Mouse (Mus musculus) midbrain, embryonic 16.5 days (tissue): ENCODE data around the gene Cd81. TPM values are rescaled to one million over a fixed set of nuclear protein-coding genes. Genes with fewer than 3 reads are reported as not detected.

Experiments
- ATAC-seq: fragments of 200-750 bp; cut with Nextera tagmentation; 2 replicates; pipeline ENCODE4 v1.8.0; 2017; ENCODE audit warnings: moderate TSS enrichment
- H3K27ac ChIP-seq: fragments of 300-500 bp; sonication (generic); 2 replicates; pipeline ENCODE4 v1.5.1; 2014; ENCODE audit warnings: mild to moderate bottlenecking, low read length, mixed read lengths
- H3K27me3 ChIP-seq: fragments of 300-500 bp; sonication (generic); 2 replicates; pipeline ENCODE4 v1.6.1; 2014; ENCODE audit warnings: low read depth, low read length, mixed read lengths; ENCODE audit not compliant: control insufficient read depth, insufficient read depth
- H3K36me3 ChIP-seq: fragments of 300-500 bp; sonication (generic); 2 replicates; pipeline ENCODE4 v1.6.1; 2014; ENCODE audit warnings: mild to moderate bottlenecking, low read length, moderate library complexity, mixed read lengths; ENCODE audit not compliant: control insufficient read depth, insufficient read depth
- H3K4me1 ChIP-seq: fragments of 300-500 bp; sonication (generic); 2 replicates; pipeline ENCODE4 v1.6.1; 2014; ENCODE audit warnings: mild to moderate bottlenecking, low read length, mixed read lengths; ENCODE audit not compliant: control insufficient read depth, insufficient read depth
- H3K4me2 ChIP-seq: fragments of 300-500 bp; sonication (generic); 2 replicates; pipeline ENCODE4 v1.6.1; 2014; ENCODE audit warnings: mild to moderate bottlenecking, low read length, mixed read lengths
- H3K4me3 ChIP-seq: fragments of 300-500 bp; sonication (generic); 2 replicates; pipeline ENCODE4 v1.5.1; 2014; ENCODE audit warnings: low read depth, mild to moderate bottlenecking, low read length, moderate library complexity, mixed read lengths
- H3K9ac ChIP-seq: fragments of 300-500 bp; sonication (generic); 2 replicates; pipeline ENCODE4 v1.6.1; 2014; ENCODE audit warnings: low read depth, low read length, mixed read lengths
- H3K9me3 ChIP-seq: fragments of 300-500 bp; sonication (generic); replicated peaks from 2 replicates; pipeline ENCODE4 v1.6.1; 2014; ENCODE audit warnings: mild to moderate bottlenecking, low read length, mixed read lengths; ENCODE audit not compliant: control insufficient read depth, poor library complexity, severe bottlenecking
- WGBS: fragments of 180-500 bp; shearing (Covaris S2); extraction: QIAGEN DNeasy Blood & Tissue Kit; methylation state at CpG from one replicate; pipeline ENCODE4 v1.1.7; 2014; 5-methylcytosine and 5-hydroxymethylcytosine counted together
- polyA plus RNA-seq: library from polyadenylated mRNA; unstranded; fragments of >200 nt; fragmentation: Nextera tagmentation; extraction: Ambion mirVana; gene quantifications from 2 replicates; pipeline ENCODE4 v1.2.1, GENCODE M21; 2015

The Cd81 gene
- polyA plus RNA-seq, 1 experiment from 2014 or later, result 411 TPM

DNA sequence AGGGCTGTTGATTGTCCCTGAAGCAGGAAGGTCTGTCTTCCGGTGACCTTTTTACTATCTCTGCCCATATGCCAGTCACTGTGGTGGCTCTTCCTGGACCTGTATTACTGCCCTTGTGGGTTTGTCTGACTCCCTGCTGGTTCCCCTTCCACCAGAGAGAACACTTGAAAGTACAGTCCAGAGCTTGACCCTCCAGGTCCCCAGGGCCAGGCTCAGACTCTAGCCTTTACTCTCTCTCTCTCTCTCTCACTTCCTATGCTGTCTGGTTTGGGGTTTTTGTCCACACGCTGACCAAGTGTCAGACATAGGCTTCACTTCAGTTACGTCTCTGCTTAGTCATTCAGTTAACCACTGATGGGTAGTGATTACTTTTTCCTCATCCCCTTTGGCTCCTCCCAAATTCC is 9.6 kb upstream of the Cd81 start:
- Histone ChIP-seq H3K4me1 (no peaks in the 10 kb centered on the region), H3K27me3 (no peaks in the 10 kb centered on the region), H3K4me2 (no peak overlapping the region), H3K9ac (no peak overlapping the region), H3K9me3 (no peaks in the 10 kb centered on the region), H3K36me3 (no peaks in the 10 kb centered on the region; the same call in 1 of the 2 replicates), H3K4me3 (no peak overlapping the region), H3K27ac (no peak overlapping the region)
- no peak for ATAC-seq
- WGBS, result 85% methylated on average over 3 of the region's 3 CpGs

DNA sequence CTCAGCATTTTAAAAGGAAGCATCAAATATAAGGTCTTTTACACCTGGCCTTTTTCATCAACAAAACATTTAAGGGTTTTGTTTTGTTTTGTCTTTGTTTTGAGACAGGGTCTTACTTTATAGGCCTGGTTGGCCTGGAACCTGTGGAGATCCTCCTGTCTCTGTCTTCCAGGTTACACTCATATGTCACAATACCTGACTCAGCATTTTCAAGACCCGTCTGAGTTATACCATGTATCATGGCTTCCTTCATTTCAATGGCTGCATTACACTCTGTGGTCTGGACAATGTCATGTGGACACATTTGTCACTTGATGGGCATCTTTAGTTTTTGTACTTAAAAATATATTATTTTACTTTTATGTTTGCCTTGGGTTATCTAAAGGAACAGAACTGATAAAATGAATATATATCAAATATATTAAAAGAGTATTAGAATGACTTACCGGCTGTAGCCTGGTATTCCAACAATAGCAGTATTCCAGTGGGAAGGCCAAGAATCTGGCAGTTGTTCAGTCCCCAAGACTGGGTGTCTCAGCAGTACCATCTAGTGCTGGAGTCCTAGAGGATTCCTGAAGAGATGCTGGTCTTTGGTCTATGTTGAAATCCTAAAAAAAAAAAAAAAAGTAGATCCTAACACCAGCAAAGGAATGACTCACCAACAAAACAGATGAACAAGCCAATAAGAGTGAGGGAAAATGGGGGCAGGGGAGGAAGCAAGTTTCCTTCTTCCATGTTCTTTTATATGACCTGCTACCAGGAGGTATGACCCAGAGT is 8.3 kb upstream of the Cd81 start:
- Histone ChIP-seq H3K9me3 (no peaks in the 10 kb centered on the region), H3K4me3 (no peak overlapping the region), H3K4me2 (no peak overlapping the region), H3K36me3 (no peaks in the 10 kb centered on the region; the same call in 1 of the 2 replicates), H3K27me3 (no peaks in the 10 kb centered on the region), H3K4me1 (no peaks in the 10 kb centered on the region), H3K9ac (no peak overlapping the region), H3K27ac (no peak overlapping the region)
- ATAC-seq, result no peak
- 91% methylated on average over 2 of the region's 2 CpGs for WGBS

DNA sequence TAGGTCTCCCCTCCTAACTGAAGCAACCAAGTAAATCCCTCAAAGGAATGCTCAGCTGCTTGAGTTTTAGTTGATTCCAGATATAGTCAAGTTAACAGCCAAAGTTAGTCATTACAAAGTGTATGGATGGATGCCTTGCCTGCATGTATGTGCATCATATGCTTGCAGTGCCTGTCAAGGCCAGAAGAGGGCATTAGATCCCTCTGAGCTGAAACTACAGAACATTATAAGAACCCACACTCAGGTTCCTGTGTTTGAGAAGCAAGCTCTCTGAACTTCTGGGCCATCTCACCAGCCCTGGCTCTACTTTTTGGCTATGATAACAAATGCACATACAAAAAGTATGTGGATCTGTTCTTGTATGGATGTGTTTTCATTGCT is 7.7 kb upstream of the Cd81 start:
- ATAC-seq, result no peak
- H3K36me3 ChIP-seq, result no peaks in the 10 kb centered on the region; the same call in 1 of the 2 replicates
- H3K27me3 ChIP-seq, result no peaks in the 10 kb centered on the region

DNA sequence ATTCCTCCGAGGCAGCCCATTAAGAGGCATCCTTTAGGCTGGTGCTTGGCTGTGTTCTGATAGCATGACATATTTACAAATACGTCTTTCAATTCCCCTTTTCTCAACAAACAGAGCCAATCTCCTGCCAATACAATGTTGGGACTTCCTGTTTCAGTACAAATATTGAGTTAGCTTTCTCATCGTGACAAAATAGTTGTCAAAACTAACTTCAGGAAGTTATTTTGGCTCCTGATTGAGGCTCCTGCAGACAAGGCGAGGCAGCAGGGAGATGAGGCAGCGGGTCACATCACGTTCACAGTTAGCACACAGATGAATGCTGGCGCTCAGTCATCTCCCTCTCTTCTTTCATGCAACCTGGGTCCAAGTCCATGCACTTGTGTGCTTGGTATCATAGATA is 6.2 kb upstream of the Cd81 start:
- no peak for ATAC-seq
- Histone ChIP-seq H3K27ac (no peak overlapping the region), H3K9ac (no peak overlapping the region), H3K4me3 (no peak overlapping the region), H3K9me3 (no peaks in the 10 kb centered on the region), H3K27me3 (no peaks in the 10 kb centered on the region), H3K4me2 (no peak overlapping the region), H3K4me1 (no peaks in the 10 kb centered on the region), H3K36me3 (no peaks in the 10 kb centered on the region; the same call in 1 of the 2 replicates)
- 84% methylated on average over 7 of the region's 7 CpGs for WGBS

More for the DNA sequence above, 7.7 kb upstream of the Cd81 start:
- H3K27ac ChIP-seq, result no peak overlapping the region
- no peak overlapping the region for H3K4me3 ChIP-seq
- H3K4me2 ChIP-seq, result no peak overlapping the region
- no peak overlapping the region for H3K9ac ChIP-seq
- H3K4me1 ChIP-seq, result no peaks in the 10 kb centered on the region
- H3K9me3 ChIP-seq, result no peaks in the 10 kb centered on the region

DNA sequence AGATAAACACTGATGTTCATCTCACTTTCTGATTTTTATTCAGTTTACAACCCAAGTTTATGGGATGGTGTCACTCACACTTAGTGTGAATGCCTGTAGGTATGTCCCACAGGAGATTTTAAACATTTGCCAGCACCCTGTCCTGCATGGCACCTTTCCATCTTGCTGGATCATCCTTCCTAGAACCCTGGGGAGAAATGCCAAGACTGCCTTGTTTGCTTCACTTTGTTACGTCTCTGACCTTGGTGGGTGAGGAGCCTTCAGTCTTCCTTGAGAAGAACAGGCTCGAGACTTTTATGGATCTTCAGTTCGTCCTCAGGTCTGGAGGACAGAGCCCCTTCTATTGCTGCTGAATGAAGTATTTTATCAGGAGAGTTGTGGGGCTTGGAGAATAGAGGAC is 3.2 kb upstream of the Cd81 start:
- Histone ChIP-seq H3K27me3 (no peaks in the 10 kb centered on the region), H3K27ac (no peak overlapping the region), H3K9me3 (no peaks in the 10 kb centered on the region), H3K9ac (no peak overlapping the region), H3K4me2 (no peak overlapping the region), H3K4me3 (no peak overlapping the region), H3K36me3 (no peaks in the 10 kb centered on the region), H3K4me1 (peaks cover 13% of the 10 kb centered on the region)
- WGBS, result 82% methylated on average over 3 of the region's 3 CpGs
- no peak for ATAC-seq

DNA sequence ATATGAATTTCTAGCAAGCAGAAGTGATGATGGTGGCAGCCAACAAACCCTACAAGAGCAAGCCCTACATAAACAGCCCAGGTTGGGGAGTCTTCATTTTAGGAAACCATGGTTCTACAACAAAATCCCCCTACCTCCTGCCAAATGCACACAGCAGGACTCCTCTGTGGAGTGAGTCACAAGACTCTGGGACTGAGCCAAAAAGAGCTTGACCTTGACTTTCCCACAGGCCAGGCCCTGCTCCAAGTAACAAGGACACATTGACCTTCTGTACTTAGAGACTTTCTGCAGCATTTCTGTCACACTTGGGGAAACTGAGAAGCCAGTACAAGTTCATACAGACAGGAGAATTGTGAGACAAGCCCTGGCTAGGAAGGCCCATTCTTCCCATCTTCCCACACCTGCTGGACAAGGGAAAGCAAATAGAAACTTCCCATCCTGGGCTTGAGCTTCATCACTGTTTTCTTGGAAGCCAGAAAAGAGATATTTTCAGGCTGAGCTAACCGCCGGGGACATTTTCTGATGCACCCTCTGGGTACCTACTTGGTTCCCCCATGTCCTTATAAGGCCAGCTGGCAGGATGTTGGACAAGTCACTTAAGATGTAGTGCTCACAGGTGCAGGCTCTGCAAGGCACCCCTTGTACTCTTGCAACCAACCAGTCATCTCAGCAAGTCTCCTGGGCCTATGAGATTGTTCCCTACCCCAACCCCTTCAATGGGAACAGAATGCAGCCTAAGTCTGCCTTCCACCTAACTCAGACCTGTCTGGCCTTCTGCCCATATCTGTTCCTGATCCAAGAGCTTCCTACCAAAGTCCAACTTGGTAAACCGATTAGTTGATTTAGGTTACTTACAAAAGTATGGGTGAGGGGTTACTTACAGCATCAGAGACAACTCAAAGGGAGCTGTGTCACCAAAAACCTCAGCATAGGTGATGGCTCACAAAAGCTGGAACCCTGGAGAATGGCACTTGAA is 2.4 kb upstream of the Cd81 start:
- no peaks in the 10 kb centered on the region for H3K9me3 ChIP-seq
- ATAC-seq, result no peak
- H3K4me1 ChIP-seq, result peaks cover 21% of the 10 kb centered on the region
- no peaks in the 10 kb centered on the region for H3K27me3 ChIP-seq
- 97% methylated on average over 3 of the region's 3 CpGs for WGBS
- no peak overlapping the region for H3K4me3 ChIP-seq
- no peak overlapping the region for H3K4me2 ChIP-seq
- no peak overlapping the region for H3K27ac ChIP-seq
- H3K9ac ChIP-seq, result no peak overlapping the region
- H3K36me3 ChIP-seq, result no peaks in the 10 kb centered on the region

DNA sequence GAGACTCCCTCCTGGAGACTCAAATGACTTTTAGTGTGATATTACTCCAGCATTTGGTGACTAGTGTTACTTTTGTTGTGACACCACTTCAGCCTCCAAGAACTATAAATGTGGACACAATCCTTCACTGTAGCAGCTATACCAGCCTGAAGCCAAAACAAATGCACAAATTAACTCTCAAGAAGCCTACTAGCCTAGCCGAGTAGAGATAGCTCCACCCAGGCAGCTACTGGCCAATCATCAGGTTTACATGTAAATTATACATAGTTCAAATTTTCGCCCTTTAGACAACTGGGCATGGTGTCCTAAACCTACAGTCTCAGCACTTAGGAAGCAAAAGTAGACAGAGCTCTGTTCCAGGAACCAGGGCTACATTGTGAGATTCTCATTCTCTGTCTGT is 1.2 kb upstream of the Cd81 start:
- WGBS, result 52% methylated on average over 2 of the region's 2 CpGs
- Histone ChIP-seq H3K27me3 (no peaks in the 10 kb centered on the region), H3K27ac (no peak overlapping the region), H3K4me2 (no peak overlapping the region), H3K4me3 (no peak overlapping the region), H3K36me3 (no peaks in the 10 kb centered on the region), H3K4me1 (peaks cover 24% of the 10 kb centered on the region), H3K9ac (no peak overlapping the region), H3K9me3 (no peaks in the 10 kb centered on the region)
- ATAC-seq, result no peak

DNA sequence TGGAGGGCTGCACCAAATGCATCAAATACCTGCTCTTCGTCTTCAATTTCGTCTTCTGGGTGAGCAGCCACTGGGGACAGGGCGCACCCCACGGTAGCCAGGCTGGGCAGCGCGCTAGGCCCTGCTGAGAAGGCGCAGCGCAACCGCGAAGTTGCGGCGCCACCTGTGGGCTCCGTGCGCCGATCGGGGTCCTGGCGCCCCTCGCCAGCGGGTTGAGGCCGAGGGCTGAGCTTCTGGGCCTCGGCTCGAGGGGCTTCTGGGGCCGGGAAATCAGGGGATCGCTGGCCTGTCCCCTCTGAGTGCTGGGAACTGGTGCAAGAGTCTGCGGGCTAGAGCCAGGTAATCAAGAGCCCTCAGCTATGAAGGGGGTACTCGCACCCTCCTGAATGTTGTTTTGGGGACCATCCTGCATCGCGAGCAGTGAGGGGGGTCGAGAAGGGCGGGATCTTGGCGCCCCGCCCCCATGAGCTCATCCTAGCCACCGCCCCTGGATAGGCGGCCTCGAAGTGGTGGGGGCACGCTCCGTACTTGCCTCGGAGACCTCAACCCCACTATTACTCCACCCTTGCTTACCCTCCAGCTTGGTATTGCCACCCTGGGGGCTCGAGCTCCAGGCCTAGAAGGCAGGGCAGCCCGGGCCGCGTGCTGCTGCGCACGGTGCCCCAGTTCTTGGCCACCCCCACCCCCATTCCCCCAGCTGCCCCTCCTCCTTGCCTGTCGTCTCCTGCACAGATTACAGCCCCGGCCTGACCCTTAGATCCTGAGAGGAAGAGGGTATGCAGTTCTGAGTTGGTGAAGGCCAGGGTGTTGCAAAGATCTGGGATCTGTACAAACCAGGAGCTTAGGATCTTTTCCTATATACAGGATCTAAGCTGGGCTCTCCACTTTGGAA is 715 bp downstream of the Cd81 start:
- no peaks in the 10 kb centered on the region for H3K9me3 ChIP-seq
- peak; percentile 83 for ATAC-seq
- peak overlapping the region; percentile 89 for H3K27ac ChIP-seq
- peak overlapping the region; percentile 96 for H3K4me3 ChIP-seq
- WGBS, result 1% methylated on average over 45 of the region's 46 CpGs
- H3K27me3 ChIP-seq, result no peaks in the 10 kb centered on the region
- H3K4me1 ChIP-seq, result peaks cover 30% of the 10 kb centered on the region
- H3K9ac ChIP-seq, result peak overlapping the region; percentile 98
- no peaks in the 10 kb centered on the region; the same call in 1 of the 2 replicates for H3K36me3 ChIP-seq
- peak overlapping the region; percentile 88 for H3K4me2 ChIP-seq
